Mouse (Mus musculus) CD4-positive helper T cell, adult 2 months (primary cell): ENCODE results near the gene Sbsn.
"Not testable (repeated sequence)": the region's sequence is repeated elsewhere in the genome, so short reads cannot be mapped to it uniquely, and the experiment has no call there.

ENCODE experiments used
- DNase-seq: peaks from one replicate; pipeline ENCODE4 v3.0.0-alpha.2; 2012; ENCODE audit warnings: low read depth, missing footprints, low spot score

Sbsn gene

DNA sequence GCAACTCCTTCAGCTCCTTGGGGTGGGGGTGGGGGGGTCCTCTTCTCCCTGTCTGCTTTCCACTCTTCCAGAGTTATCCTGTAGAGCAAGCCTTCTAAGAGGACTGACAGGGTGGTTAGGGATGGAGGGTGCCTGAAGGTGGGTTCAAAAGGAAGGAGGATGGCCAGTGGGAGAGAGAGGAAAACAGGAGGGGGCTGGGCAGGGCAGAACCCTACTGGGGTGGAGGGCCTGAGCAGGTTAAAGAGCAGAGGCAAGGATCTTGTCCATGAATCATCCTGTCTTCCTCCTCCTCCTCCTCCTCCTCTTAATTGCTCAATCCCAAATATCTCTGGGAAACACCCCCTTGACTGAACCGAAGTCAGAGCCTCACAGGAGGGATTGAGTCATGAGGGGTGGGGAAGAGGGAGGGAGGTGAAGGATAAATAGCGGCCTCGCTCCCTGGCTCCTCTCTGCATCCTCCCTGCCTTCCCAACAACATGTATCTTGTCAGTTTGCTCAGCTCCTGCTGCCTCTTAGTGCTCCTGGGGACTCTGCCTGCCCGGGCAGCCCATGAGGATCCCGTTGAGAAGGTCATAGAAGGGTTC lies at the start of gene Sbsn:
Gene Sbsn (plus strand): TSS at position 386 of the 584 bp plus-strand sequence.
- no peak for DNase-seq

- no peak for DNase-seq
These were observed 44.9 kb upstream of the Sbsn start for GRCm38 (mm10) chr7:30706214-30706882.

DNA sequence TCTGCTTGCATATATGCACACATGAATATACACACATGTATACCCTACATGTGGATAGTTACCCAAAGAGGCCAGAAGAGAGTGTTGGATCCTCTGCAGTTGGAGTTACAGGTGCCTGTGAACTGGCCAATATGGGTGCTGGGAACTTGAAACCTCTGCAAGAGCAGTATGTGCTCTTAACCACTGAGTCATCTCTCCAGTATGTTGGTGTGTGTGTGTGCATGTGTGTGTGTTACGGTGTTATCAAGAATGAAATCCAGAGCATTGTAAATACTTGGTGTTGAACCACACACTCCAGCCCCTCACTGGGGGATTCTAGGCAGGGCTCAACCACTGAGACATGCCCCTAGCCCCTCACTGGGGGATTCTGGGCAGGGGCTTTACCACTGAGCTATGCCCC lies 43.8 kb upstream of the Sbsn start:
- no peak for DNase-seq

DNA sequence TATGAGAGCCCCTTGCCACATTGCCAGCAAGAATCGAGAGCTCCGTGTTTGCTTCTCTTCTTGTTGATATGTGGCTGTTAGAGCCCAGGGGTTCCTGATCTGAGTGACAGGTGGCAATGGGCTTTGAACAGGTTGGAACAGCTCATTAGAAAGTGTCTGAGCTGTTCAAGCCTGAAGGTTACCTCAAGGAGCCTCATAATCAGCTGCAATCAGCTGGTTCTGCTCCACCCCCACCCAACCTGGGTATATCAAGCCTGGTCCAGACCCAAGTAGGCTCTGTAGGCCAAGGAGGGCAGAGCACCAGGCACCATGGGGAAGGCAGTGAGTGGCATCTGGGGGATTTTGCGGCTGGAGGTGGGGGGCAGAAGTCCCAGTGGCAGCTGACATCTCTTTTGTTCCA lies 39.3 kb upstream of the Sbsn start, which contains the start of gene Atp4a:
Gene Atp4a (plus strand): TSS at position 268 of the 400 bp plus-strand sequence.
- no peak for DNase-seq

DNA sequence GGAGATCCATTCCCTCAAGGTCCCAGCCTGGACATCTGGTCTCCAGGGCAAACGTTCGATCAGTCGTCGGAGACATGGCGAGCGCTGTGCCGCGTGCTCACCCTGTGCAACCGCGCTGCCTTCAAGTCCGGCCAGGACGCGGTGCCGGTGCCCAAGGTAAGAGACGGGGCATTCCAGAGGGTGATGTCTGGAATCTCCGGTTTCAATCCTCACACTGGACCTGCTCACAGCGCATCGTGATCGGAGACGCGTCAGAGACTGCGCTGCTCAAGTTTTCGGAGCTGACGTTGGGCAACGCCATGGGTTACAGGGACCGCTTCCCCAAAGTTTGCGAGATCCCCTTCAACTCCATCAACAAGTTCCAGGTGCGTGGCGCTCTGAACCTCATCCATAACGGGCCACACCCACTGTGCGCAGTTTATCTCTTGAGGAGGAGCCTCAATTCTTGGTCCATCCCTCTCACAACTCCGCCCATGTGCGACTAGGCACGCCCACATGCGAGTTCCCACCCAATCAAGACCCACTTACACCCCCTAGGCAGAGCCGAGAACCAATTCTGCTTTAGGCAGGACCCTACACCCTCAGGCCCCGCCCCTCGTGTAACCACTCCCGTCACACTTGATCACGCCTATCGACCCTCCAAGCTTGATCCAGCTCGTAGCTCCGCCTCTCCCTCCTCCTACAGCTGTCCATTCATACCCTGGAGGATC lies 34.1 kb upstream of the Sbsn start:
- peak; percentile 77 for DNase-seq

DNA sequence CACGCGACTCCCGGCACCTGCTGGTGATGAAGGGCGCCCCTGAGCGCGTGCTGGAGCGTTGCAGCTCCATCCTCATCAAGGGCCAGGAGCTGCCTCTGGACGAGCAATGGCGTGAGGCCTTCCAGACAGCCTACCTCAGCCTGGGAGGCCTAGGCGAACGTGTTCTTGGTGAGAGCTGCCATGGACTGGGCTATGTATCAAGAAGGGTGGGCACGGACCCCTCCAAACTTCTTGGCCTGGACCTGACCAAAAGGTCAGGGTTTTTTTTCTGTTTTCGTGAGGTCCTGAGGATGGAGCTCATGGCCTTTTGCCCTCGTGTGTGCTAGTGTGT lies 33.6 kb upstream of the Sbsn start:
- no peak for DNase-seq

GRCm38 (mm10) chr7:30719669-30720068 lies 31.6 kb upstream of the Sbsn start:
- DNase-seq: no peak

- DNase-seq: no peak
These were observed 30.0 kb upstream of the Sbsn start for GRCm38 (mm10) chr7:30721286-30721685.

GRCm38 (mm10) chr7:30723274-30723953 lies 27.9 kb upstream of the Sbsn start:
- DNase-seq: no peak

- DNase-seq: no peak
These were observed 23.1 kb upstream of the Sbsn start for GRCm38 (mm10) chr7:30728214-30728613.

DNA sequence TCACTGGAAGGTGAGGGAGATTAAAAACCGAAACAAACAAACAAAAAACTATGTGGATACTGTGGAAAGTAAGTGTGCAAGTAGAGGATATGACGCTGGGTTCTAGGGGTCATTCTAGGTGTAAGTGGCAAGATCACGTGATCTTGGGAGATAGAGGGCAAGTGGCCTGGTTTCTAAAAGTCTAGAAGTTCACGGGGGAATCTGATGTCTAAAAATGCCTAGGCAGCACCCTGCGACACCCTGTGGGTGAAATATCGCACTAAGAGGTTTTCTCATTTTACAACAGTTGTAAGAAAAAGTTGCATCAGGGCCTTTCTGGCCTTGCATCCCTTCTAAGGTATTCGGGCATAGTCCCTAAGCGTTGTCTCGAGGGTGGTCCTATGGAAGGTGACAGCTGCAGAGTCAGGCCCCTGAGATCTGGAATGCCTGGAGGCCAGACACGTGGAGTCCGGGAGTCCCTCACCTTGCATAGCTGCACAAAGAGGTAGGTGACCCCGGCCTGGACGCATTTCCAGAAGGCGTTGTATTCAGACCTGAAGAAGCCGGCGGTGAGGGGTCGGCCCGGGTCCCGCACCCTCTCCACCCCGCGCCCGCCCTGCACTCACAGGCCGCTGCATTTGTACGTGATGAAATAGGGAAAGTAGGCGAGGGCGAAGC lies 22.4 kb upstream of the Sbsn start:
- DNase-seq: peak; percentile 44

DNA sequence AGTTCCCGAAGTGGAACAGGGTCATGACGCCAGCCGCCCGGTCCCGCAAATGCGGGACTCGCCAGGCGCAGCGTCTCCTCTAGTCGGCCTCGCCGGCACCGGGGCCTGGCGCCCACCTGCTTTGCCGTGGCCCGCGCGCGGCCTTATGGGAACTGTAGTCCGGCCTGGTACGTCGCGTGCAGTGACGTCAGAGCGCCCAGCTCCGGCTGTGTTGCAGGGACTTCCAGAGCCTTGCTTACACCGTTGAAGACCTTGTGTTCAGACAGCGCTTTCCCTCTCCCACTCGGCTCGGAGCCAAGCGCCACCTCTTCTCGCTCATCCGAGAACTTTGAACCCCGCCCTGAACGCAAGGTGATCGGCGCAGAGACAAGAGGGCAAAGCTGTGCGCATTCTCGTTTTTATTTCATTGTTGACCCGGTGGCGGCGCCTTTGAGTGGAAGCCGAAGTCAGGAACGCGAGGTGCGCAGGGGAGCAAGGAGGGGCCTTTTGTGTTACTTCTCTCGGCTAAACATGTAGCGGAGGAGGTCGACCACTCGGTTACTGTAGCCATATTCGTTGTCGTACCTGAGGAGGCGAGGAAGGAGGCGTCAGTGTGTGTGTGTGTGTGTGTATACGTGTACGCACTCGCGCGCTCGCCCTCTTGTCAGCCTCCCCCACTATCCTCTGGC lies 21.7 kb upstream of the Sbsn start, which contains the start of gene Tmem147:
Gene Tmem147 (minus strand): TSS at position 145 of the 668 bp plus-strand sequence.
- DNase-seq: peak; percentile 96

GRCm38 (mm10) chr7:30730064-30730722 lies 21.1 kb upstream of the Sbsn start:
- peak; percentile 24 for DNase-seq

GRCm38 (mm10) chr7:30736211-30736610 lies 15.1 kb upstream of the Sbsn start:
- no peak for DNase-seq

GRCm38 (mm10) chr7:30742570-30742969 lies 8.7 kb upstream of the Sbsn start:
- not testable (repeated sequence) for DNase-seq

DNA sequence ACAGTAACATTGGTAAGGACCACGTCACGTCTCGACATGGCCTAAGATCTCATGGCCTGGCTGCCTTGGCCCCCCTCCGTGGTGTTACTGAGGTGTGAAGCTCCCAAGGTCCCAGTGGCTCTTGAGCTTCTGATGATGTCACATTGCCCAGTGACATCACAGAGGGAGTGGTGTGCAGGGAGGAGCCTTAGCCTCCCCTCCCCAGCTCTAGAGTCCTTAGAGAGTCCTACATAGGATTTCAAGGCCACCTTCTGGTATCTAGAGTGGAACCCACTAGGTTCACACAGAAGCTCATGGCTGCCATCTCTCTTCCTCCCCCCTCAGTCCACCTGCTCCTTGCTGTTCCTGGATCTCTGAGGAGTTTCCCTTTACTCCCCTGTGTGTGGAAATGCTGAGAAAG lies 7.7 kb upstream of the Sbsn start, which contains the start of gene Gapdhs:
Gene Gapdhs (minus strand): TSS at position 65 of the 400 bp plus-strand sequence.
- not testable (repeated sequence) for DNase-seq

GRCm38 (mm10) chr7:30744022-30744598 lies 7.2 kb upstream of the Sbsn start:
- DNase-seq: no peak

GRCm38 (mm10) chr7:30747525-30748204 lies 3.6 kb upstream of the Sbsn start:
- DNase-seq: no peak

DNA sequence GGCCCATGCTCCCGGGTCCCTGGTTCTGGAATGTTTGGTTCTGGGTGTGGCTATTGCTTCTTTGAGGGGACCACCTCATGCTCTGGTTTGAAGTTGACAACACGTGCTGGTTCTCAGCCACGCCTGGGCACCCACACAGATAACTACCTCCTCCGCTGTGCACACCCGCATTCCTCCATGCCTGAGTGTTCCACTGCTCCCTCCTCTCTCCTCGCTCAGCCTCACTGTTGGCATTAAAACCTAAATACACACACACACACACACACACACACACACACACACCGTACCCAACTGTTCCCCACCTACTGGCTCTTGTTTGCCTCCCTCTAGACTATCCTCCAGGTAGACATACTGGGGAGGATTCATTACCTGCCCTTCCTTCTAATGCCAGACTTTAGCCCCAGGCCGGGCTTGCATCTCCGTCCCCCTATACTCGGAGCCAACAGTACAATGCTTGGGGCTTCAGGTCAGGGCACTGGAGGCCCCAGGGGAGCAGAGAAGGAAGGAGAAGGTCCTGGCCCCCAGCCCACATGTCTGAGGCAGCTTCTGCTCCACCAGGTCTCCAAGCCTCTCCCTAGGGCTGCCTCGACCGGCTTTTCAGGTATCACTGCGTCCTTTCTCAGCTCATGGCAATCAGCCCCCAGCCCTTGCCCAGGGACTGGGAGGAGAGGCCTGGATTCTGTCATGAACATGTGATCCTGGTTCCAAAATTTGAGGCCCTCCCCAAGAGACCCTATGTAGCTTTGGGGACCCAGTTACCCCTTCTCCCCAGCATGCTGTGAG lies 1.3 kb upstream of the Sbsn start:
- DNase-seq: no peak
